Mouse (Mus musculus) urinary bladder, adult 18-20 months (tissue): Measurements from ENCODE around the gene Wfdc15a.
"Not testable (repeated sequence)": the region's sequence is repeated elsewhere in the genome, so short reads cannot be mapped to it uniquely, and the experiment has no call there.

Experiments
- DNase-seq, 2 experiments: peaks; one replicate each; pipeline ENCODE4 v3.0.0; 2022; ENCODE audit warnings: low spot score in 2 of 2, mixed read lengths in 2 of 2

The Wfdc15a gene

DNA sequence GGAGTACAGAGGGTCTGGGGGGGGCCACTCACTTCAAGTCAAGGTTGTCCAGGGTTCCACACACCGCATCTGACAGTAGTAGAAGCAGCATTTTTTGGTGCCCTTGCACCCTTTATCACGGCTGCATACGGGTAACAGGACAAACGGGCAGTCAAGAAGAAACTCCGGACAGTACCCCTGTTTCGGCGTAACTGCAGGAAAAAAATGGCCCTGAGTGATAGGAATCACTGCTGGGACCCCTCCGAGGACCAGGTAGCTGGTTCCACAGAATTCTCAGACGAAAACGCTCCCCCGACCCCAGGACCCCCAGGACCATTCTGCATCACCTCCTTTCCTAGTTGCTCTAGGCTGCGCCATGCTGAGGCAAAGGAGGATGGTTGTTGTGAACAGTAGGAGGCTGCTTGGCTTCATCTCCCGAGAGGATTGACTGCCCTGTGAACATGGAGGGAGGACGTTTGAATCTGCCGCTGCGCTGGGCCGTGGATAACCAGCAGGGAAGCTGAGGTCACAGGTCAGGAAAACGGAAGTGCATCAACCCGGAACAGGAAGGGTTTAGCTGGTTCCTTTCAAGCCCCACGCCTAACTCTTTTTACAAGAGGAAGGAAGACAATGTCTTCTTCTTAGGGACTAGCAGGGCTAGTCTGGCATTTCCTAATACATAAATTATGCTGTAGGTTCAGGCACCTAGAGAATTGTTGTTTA lies at the start of gene Wfdc15a:
TSS of gene Wfdc15a (minus strand) at position 505 of the 702 bp plus-strand sequence.
- DNase-seq, result no peak

DNA sequence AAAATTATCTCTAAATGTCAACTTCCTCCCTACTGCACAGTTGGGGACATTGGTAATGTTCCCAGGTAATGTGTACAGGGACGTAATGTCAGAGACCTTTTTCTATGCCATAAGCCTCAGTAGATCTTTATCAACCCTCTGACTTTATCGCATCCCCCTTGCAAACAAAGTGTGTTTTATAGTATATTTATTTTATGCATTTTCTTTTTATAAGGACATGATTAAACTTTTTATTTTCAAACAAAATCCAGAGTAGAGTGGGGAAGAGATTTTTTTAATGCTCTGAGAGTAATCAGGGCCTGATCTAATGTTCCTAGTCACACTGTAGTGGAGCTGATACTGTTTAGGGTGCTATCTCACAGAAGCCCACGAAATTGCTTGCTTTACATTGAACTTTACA lies 38.4 kb upstream of the Wfdc15a start, which contains the start of gene Svs2:
TSS of gene Svs2 (minus strand) at position 101 of the 400 bp plus-strand sequence.
- DNase-seq, result no peak

DNA sequence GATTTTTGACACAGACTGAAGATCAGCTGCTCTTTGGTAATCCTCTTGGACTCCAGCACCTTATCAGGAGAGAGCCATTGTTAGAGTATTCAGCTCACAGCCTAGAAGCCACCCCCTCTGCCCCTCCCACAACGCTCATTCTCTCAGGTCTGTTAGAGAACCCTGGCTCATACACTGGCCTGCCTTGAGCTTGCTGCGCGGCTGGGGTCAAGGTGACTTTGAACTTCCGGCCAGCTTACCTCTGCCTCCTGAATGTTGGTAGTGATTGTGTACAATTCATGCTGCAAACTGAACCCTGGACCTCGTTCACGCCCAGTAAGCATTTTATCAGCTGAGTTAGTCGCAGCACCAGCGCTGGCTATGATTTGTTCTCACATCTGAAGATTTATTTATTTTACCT lies 32.7 kb upstream of the Wfdc15a start:
- no peak for DNase-seq

DNA sequence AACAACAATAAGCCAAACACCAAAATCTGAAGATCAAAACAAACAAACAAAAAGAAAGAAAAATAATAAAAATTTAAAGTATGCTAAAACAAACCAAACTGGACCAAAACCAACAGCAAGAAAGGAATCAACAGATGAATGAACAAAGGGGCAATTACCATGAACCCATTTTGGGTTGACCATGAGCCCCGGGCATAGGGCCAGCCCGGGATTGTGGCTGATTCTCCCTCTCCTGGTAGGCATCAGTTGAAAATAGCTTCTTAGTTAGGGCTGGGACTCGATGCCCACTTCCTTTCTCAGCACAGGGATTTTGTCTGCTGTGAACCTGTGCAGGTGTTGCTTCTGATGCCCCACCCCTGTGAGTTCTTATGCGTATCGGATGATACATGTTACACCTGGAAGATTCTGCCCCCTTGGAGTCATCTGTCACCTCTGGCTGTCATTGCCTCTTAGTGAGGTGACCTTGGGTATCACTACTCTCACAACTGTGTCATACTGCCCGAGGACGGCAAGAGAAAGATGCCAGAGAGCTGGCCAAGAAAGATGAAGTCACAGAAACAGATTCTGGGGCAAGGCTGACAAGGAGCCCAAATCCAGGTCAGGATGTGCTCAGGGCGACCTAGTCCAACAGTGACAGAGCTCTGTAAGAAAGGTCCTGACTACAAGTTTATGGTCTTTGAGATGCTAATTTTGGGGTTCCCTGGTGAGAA lies 28.6 kb upstream of the Wfdc15a start:
- no peak for DNase-seq

DNA sequence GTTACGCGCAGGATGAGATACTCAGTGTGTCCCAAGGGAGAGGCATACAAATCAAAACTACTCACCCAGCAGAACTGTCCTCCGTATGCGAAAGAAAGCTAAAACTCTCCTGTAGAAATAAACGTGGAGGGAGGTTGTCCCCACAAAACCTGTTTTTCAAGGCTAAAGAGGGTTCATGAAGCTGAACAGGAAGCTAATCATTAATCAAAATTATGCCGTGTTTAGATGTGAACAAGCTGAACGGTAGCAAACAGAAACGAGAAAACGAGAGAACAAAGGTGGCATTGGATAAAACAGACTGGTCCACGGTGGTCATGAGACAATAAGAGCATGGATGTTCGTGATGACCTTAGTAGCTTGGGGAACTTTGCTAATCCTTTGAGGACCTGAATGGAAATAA lies 21.6 kb upstream of the Wfdc15a start, which contains the start of gene Wfdc15b:
TSS of gene Wfdc15b (minus strand) at position 139 of the 400 bp plus-strand sequence.
- DNase-seq, result no peak

DNA sequence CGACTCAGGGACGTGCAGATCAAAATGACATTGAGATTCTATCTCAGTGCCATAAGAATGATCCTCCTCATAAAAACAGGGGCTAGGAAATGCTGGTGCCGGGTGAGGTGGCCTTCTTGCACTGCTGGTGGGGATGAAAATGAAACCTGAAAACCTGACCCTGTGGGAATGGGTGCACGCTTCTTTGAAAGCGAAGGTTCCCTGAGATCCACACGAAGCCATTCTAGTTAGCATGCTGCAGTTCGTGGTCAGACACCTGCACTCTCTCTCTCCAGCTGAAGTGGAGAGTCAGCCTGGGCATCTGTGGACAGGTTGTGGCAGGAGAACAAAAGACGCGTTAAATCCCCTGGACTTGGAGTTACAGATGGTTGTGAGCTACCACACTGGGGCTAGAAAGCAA lies 19.4 kb upstream of the Wfdc15a start:
- DNase-seq, result no peak

DNA sequence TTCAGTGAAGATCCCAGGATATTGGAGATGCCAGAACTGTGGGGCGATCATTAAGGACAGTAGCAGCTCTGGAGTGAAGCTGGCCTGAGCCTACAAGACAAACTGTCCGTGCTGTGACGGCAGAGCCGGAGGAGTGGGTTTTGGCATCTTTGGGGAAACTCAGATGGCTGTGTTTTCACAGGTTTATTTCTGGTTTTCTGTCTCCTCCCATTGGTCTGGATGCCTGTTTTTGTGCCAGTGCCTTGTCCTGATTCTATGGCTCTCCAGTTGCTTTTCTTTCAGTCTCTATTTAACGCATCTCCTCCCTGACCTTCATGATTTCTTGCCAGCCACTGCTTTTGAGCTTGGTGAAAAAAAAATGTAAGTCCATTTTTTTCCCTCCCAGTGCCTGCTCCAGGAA lies 12.8 kb upstream of the Wfdc15a start:
- no peak for DNase-seq

DNA sequence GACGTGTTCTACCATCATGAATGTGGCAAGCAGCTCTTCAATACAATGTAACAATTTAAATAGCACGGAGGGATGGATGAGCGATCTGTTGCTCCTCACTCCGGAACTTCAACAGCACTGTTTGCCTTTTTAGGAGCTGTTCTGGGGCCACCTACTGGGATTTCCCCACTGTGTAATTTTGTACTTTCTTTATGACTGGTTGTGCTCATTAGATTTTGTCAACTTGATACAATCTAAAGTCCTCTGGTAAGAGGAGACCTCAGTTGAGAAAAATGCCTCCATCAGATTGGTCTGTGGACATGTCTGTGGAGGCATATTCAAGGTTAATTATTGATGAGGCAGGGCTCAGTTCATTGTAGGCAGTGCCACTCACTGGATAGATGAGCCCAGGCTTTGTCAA lies 11.0 kb upstream of the Wfdc15a start:
- DNase-seq, result no peak

DNA sequence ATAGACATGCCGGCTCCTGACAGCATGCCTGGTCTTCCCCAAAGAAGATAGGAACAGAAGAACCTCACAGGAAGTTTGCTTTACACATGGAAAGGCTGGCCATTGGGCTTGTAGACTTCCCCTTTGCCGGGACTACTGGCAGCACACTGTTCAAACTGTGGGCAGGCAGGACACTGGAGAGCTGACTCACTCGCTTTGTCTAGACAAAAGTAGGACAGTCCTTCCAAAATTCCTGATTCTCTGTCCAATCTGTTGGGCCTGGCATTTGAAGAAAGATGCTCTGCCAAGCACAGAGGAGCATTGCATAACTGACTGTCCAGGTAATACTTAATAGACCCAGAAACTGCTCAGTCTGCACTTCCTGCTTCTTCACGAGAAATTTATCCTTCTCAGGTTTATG lies 6.7 kb upstream of the Wfdc15a start:
- DNase-seq, result no peak

DNA sequence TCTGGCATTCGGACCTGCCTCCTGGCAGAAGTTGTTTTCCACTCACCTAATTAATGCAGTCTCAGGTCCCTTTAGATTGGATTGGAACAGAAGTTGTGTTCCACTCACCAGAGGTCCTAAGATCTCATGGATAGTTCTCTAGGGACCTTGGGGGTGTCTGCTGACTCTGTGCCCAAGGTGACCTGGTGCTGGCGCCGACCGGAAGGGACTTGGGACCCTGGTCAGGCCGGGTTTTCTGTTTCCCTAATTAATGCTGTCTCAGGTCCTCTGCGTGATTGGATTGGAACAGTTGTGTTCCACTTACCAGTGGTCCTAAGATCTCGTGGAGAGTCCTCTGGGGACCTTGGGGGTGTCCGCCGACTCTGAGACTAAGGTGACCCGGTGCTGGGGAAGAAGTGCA lies 6.1 kb upstream of the Wfdc15a start:
- DNase-seq, result not testable (repeated sequence)

DNA sequence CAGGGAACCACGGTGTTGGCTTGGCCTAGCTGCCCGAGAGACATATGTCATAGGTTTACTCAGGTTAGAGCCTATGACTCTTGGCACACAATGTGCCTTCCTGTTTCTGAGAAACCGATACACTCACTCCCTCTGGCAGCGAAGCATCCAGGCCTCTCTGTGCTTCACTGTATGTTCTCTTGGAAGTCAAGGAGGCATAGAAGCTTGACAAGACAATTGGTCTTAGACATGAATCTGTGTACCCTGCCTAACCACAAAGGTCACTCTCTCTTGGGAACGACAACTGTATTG lies 3.3 kb downstream of the Wfdc15a start:
- DNase-seq, result no peak

DNA sequence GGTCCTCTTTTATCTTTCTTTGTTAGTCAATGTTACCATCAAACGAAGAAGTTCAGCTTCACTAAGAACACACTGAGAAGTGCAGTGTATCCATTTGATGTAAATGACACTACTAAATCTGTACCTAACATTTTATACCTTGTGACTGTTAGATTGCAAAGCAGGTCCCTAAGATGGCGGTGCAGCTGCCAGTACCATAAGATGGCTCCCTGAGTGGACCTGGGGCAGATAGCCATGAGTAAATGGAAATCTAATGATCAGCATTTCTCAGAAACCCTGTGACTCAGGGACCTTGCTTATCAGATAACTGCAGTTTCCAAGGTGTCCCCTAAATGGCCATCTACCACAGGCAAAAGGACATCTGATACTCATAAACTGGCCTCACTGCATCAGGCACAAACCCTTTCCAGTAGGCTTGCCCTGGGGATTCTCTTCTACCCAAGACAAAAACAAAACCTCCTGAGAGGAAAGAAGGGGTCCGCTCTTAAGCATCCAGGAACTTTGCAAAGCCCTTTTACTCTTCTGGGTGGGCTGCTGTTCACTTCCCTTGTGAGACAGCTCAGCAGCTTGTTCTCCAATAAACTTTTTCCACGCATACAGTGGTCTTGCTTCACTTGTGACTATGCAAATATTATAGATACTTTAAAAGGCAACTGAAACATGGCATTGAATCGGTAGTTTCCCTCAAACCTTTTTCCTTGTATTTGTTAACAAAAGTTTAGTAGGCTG lies 3.8 kb downstream of the Wfdc15a start:
- DNase-seq, result no peak

DNA sequence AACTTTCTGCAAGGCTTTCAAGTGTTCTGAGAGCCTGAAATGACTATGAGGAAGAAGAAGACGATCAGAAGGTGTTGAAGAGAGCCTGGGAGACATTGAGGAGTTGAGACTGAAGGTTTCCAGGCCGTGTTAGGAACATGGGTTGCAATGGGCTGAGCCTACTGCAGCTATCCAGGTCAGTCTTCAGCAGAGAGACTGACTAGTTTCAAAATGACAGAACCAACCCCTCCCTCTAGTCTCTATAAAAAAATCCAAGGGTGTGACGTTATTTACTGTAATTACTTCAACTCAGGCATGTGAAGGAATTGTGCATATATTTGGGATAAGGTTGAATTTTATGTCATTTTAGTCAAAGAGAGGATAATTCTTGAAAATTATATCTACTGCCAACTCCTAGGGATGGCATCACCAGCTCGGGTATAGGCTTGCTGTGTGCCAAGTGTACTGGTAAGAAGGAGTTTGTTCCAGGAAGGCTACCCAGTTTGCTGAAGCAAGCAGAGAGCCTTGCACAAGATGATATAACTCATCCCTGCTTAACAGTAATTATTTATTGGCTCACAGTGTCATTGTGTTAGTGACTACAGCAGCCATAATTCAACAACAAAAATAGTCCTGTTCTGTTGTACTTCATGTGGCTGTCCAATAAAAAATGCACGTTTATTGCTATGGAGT lies 4.8 kb downstream of the Wfdc15a start:
- DNase-seq, result no peak

DNA sequence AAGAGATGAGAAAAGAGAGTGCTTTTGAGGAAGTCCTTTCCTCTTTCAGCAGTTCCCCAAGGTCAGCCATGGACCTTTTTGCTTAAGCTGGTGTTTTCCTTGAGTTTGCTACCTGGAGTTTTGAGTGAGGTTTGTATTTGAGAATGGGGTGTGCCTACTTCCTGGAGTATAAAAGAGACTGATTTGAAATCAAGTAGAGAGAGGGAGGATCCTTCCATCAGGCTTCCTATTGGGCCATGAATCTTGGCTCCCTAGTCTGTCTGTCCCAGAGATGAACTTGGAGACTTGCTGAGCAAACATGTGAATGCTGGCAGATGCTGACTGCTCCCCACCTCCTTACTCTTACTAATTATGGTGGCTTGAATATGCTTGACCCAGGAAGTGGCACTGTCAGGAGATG lies 7.7 kb downstream of the Wfdc15a start:
- DNase-seq, result no peak

DNA sequence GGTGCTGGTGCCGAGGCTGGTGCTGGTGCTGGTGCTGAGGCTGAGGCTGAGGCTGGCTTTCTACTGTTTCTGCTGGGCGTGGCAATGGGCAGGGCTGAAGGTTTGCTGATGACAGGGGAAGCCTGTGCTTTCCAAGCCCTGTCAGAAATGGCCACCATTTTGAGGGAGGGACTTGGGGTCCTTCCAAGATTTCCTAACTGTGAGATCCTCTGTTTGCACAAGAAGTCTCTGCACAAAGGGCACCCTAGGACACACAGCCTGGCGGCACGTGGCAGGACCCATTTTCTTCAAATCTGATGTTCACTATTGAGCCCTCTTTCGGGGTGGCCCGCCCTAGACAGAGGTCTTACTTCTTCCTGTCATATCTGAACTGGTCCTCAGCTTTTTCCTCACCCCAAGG lies 9.4 kb downstream of the Wfdc15a start, which contains the start of gene Wfdc12:
TSS of gene Wfdc12 (minus strand) at position 33 of the 400 bp plus-strand sequence.
- no peak for DNase-seq

DNA sequence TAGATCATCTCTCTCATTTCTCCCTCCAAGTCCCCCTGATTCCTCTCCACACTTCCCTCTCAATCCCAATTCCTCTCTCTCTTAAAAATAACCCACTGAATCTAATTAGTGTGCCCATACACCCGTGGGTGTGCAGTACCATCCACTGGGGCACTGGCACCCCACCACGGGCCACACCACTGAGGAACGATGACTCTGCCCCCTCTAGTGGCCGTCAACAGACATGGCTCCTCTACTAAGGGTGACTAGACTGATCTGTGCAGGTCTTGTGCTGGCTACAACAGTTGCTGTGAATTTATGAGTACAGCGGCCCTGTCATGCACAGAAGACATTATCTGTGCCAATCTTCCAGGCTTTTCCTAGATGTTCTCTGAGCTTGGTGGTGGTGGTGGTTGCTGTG lies 11.2 kb downstream of the Wfdc15a start:
- DNase-seq, result no peak

DNA sequence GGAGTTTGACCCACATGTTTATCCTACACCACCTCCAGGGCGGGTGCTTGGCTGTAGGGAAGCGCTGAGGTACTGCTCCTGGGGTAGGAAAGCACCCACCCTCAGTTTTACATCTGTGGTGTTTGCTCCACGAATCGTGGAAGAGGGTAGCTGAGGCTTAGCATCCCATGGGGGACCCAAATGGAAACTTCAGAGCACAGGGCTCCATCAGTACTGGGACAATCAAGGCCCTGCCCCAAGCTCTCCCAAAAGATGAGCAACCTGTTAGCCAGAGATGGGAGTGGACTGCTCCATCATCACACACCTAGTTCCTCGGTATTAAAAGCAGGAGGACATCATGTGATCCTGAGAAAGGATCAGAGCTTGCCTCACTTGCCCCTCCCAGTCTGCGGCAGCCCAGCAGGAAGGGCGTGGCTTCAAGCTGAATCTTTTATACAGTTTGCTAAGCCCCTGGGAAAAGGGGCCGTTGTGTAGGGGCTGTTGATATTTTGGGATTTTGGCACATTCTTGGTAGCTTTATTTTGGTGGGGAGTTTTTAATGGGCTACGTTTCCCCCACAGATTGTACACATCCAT lies 15.7 kb downstream of the Wfdc15a start:
- no peak for DNase-seq

DNA sequence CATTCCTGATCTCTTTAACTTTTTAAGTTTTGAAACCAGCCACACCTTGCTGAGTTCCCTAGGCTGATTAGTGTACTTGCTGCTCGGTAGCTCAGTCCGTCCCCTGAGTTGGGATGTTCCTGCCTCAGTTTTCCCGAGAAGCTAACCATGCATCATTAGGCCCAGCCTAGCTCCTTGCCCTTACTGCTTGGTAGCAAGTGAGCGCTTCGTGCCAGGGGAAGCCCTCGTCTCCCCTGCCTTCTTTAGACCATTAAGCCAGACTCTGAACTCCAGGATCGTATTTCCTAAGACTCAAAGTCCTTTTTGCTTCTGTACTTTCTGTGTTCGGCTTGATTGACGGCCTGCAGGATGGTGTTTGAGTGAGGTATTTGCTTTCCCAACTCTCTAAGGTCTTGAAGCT lies 16.6 kb downstream of the Wfdc15a start:
- no peak for DNase-seq

DNA sequence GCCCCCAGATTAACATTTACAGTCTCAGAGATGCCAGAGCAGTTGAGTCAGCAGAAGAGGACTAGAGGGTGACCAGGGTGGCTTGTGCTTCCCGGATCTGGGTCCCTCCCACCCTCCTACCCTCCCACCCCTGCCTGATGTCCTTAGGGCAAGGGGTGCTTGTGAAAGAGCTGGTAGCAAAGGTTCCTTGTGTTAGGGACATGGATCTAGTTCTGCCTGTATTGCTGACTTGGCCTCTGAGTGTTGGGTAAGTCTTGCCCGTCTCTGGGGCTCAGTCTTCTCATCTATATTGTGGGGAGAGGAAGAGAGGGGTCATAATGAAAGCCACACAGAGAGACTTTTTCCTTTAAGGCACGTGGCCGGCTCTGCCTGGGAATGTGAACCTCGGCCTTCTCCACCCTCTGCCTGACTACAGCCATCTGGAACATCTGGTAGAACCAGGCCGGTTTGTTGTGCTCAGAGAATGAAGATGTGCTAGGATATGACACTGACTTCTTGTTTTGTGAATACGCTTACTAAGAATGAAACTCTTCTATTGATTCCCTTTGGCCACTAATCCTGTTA lies 17.2 kb downstream of the Wfdc15a start, which contains the start of gene Wfdc5:
TSS of gene Wfdc5 (minus strand) at position 51 of the 564 bp plus-strand sequence.
- DNase-seq, result no peak

DNA sequence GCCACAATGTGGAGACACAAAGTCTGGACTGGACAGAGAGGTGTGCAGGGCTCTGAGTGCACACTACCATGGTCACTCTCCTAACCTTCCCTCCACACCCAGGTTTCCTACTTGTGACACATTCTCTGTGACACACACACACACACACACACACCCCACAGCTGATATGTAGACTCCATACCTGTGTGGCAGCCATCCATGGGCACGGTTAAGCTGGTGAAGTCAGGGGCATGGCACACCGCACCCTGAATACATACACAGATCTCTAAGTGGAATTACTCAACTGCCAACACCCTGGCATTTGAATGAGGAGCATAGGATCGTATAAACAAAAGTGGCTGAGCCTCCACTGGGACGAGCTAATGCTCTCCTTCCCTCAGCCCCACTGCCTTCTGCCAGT lies 19.2 kb downstream of the Wfdc15a start:
- DNase-seq, result no peak

DNA sequence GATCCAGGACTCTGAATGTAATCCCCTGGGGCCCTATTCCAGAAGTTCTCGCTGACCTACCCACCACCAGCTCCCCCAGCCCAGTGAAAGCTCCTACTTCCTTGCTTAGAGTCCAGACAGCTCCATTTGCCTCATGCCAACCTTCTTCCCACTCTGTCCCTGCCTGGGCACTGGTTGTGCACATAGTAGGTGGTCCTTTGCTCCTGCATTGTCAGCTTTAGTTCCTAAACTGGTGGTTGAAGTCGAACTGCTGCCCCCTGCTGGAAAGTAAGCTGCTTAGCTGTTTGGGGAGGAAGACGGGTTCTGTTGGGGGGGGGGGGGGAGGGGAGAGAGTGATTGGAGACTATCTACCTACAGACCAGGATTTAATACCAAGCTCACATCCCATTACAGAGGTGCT lies 19.8 kb downstream of the Wfdc15a start:
- DNase-seq, result no peak
